Comparison of ENCODE assay signal across 12 mouse cellular contexts in genomic region chr3:94399663-94400310, GRCm38 (mm10). TPM values are rescaled to one million over a fixed set of nuclear protein-coding genes. Genes with fewer than 3 reads are reported as not detected.
DNase-seq lines count a peak whose midpoint lies in the region; ATAC-seq lines count a peak whose summit lies in the region.
"Had no signal": no experiment of that assay in that cellular context is flagged by ENCODE, and none has a peak within 500 bp of the region (broad histone marks: within the 10 kb centered on the region; RNA-seq: fewer than 3 reads in every experiment).

No protein-coding gene starts in this region.

- no peaks in the 10 kb centered on the region for H3K9me3 ChIP-seq in heart, embryonic 14.5 days (ENCODE audit: control insufficient read depth, low read length)
- H3K9me3 ChIP-seq in forebrain, embryonic 10.5 days, result no peaks in the 10 kb centered on the region
- H3K9me3 ChIP-seq in hindbrain, embryonic 16.5 days (ENCODE audit: control insufficient read depth, low read length), result no peaks in the 10 kb centered on the region
- no peaks in the 10 kb centered on the region for H3K9me3 ChIP-seq in neural tube, embryonic 12.5 days

- H3K4me1 ChIP-seq in heart, embryonic 14.5 days (ENCODE audit: control insufficient read depth in 2 of 2, insufficient read depth in 2 of 2, low read length in 2 of 2), result 0 out of 4 replicates have a peak, but pooled peaks cover 0 to 2% of the 10 kb centered on the region in 2 experiments
- H3K4me1 ChIP-seq in forebrain, embryonic 10.5 days, result peaks cover 39% of the 10 kb centered on the region
- peaks cover 16% of the 10 kb centered on the region for H3K4me1 ChIP-seq in hindbrain, embryonic 16.5 days (ENCODE audit: control insufficient read depth, insufficient read depth, low read depth, low read length)
- peaks cover 24% of the 10 kb centered on the region for H3K4me1 ChIP-seq in neural tube, embryonic 12.5 days

- no peaks in the 10 kb centered on the region for H3K36me3 ChIP-seq in heart, embryonic 14.5 days (ENCODE audit: control insufficient read depth, insufficient read depth, low read length)
- no peaks in the 10 kb centered on the region for H3K36me3 ChIP-seq in forebrain, embryonic 10.5 days (replicated peaks)
- H3K36me3 ChIP-seq in hindbrain, embryonic 16.5 days (ENCODE audit: control insufficient read depth, insufficient read depth, low read length), result no peaks in the 10 kb centered on the region
- no peaks in the 10 kb centered on the region for H3K36me3 ChIP-seq in neural tube, embryonic 12.5 days

- H3K4me2 ChIP-seq in heart, embryonic 14.5 days (ENCODE audit: low read length), result peak overlapping the region; percentile 68; the same call in 1 of the 2 replicates
- H3K4me2 ChIP-seq in hindbrain, embryonic 16.5 days (ENCODE audit: low read length), result peak overlapping the region; percentile 67
- H3K4me2 ChIP-seq in neural tube, embryonic 12.5 days (replicated peaks), result peak overlapping the region; percentile 71

- no peak for DNase-seq in heart, postnatal 36 days
- DNase-seq in forebrain, embryonic 10.5 days (ENCODE audit: extremely low spot score, low spot score), result no peak
- no peak for DNase-seq in gastrocnemius, adult 18-20 months (ENCODE audit: low spot score)
- DNase-seq in cerebellum, adult 11-12 months, result no peak
- DNase-seq: adrenal gland, adult 8-10 months; cerebellum, adult 11 months had no signal

- no peak overlapping the region for H3K27ac ChIP-seq in heart, embryonic 14.5 days (replicated peaks in 1 of 2; ENCODE audit: control insufficient read depth in 1 of 2, insufficient read depth in 1 of 2, low read depth in 2 of 2, low read length in 2 of 2)
- peak overlapping the region; percentile 67 for H3K27ac ChIP-seq in forebrain, embryonic 10.5 days
- H3K27ac ChIP-seq in hindbrain, embryonic 16.5 days (ENCODE audit: low read depth, low read length), result no peak overlapping the region; the same call in 1 of the 2 replicates
- H3K27ac ChIP-seq in neural tube, embryonic 12.5 days, result no peak overlapping the region
- H3K27ac ChIP-seq: macrophage had no signal

- ATAC-seq in heart, embryonic 14.5 days (ENCODE audit: insufficient number of reproducible peaks, insufficient read depth, low FRiP score, low read depth), result no peak
- ATAC-seq in hindbrain, embryonic 16.5 days, result 0 out of 2 replicates have a peak, but pooled peaks have one; percentile 13
- peak; percentile 17; the same call in 1 of the 2 replicates for ATAC-seq in neural tube, embryonic 12.5 days (ENCODE audit: low FRiP score, low read depth)
- no peak for ATAC-seq in activated CD4-positive, CD25-positive, alpha-beta regulatory T cell, adult 4 months

- peaks cover 78% of the 10 kb centered on the region for H3K27me3 ChIP-seq in heart, embryonic 14.5 days (ENCODE audit: control insufficient read depth, insufficient read depth, low read length)
- peaks cover 85% of the 10 kb centered on the region for H3K27me3 ChIP-seq in forebrain, embryonic 10.5 days (ENCODE audit: poor library complexity, severe bottlenecking)
- no peaks in the 10 kb centered on the region for H3K27me3 ChIP-seq in hindbrain, embryonic 16.5 days (replicated peaks; ENCODE audit: control insufficient read depth, insufficient read depth, low read length)
- peaks cover 8% of the 10 kb centered on the region; the same call in 1 of the 2 replicates for H3K27me3 ChIP-seq in neural tube, embryonic 12.5 days (replicated peaks)

- no peak overlapping the region for H3K9ac ChIP-seq in heart, embryonic 14.5 days (ENCODE audit: low read length)
- H3K9ac ChIP-seq in hindbrain, embryonic 16.5 days (ENCODE audit: low read depth, low read length), result peak overlapping the region; percentile 60
- peak overlapping the region; percentile 45; the same call in 1 of the 2 replicates for H3K9ac ChIP-seq in neural tube, embryonic 12.5 days

- WGBS in heart, embryonic 14.5 days, result 47% methylated on average over 5 of the region's 5 CpGs
- 29% methylated on average over 5 of the region's 5 CpGs for WGBS in forebrain, embryonic 10.5 days
- WGBS in hindbrain, embryonic 16.5 days, result 18% methylated on average over 5 of the region's 5 CpGs
- WGBS in neural tube, embryonic 12.5 days, result 18% methylated on average over 5 of the region's 5 CpGs

- intact Hi-C loops in heart, postnatal 36 days (cut with DNase I), result no loop called here

- H3K4me3 ChIP-seq in heart, embryonic 14.5 days (ENCODE audit: control insufficient read depth in 1 of 2, insufficient read depth in 1 of 2, low read depth in 1 of 2, low read length in 2 of 2), result no peak overlapping the region
- peak overlapping the region; percentile 52; the same call in 1 of the 2 replicates for H3K4me3 ChIP-seq in forebrain, embryonic 10.5 days
- H3K4me3 ChIP-seq in hindbrain, embryonic 16.5 days (ENCODE audit: low read length), result peak overlapping the region; percentile 40
- H3K4me3 ChIP-seq in neural tube, embryonic 12.5 days, result no peak overlapping the region

RNA-seq across cellular contexts. Expression of gene Lingo4, which starts 1.5 kb away (rescaled TPM):
- polyA plus RNA-seq in heart, embryonic 14.5 days (2014; fragmentation: Nextera tagmentation; extraction: Ambion mirVana), result 0.05 and 0.26 TPM in 2 replicates
- total RNA-seq in heart, postnatal 36 days (2021), result under 1 TPM; 0.11 to 0.16 TPM
- 0.15 and 0.21 TPM in 2 replicates for polyA plus RNA-seq in forebrain, embryonic 10.5 days (2016; fragmentation: Nextera tagmentation; extraction: Ambion mirVana)
- 1.7 and 2.3 TPM in 2 replicates for polyA plus RNA-seq in hindbrain, embryonic 16.5 days (2015; fragmentation: Nextera tagmentation; extraction: Ambion mirVana)
- 0.29 and 0.51 TPM in 2 replicates for polyA plus RNA-seq in neural tube, embryonic 12.5 days (2016; fragmentation: Nextera tagmentation; extraction: Ambion mirVana)
- polyA plus RNA-seq in activated CD4-positive, CD25-positive, alpha-beta regulatory T cell, adult 4 months (2017; shearing (Covaris generic)), result 1 to 10 TPM in 1 of 2 experiments, under 1 TPM in 1; 0.29 to 1.4 TPM
- under 1 TPM; 0.25 to 0.28 TPM for total RNA-seq in gastrocnemius, adult 18-20 months (2021)
- polyA plus RNA-seq: macrophage had no signal

RNA-seq across cellular contexts. Expression of gene Tdrkh, which starts 13.3 kb away (rescaled TPM):
- 8.8 and 9.0 TPM in 2 replicates for polyA plus RNA-seq in heart, embryonic 14.5 days (2014; fragmentation: Nextera tagmentation; extraction: Ambion mirVana)
- 1 to 10 TPM; 4.0 to 5.1 TPM for total RNA-seq in heart, postnatal 36 days (2021)
- 37.6 and 38.1 TPM in 2 replicates for polyA plus RNA-seq in forebrain, embryonic 10.5 days (2016; fragmentation: Nextera tagmentation; extraction: Ambion mirVana)
- 51.1 and 54.8 TPM in 2 replicates for polyA plus RNA-seq in hindbrain, embryonic 16.5 days (2015; fragmentation: Nextera tagmentation; extraction: Ambion mirVana)
- polyA plus RNA-seq in neural tube, embryonic 12.5 days (2016; fragmentation: Nextera tagmentation; extraction: Ambion mirVana), result 47.3 and 55.5 TPM in 2 replicates
- polyA plus RNA-seq in activated CD4-positive, CD25-positive, alpha-beta regulatory T cell, adult 4 months (2017; shearing (Covaris generic)), result 1 to 10 TPM; 4.9 to 6.1 TPM
- total RNA-seq in gastrocnemius, adult 18-20 months (2021), result 1 to 10 TPM; 5.2 to 7.0 TPM

RNA-seq across cellular contexts. Expression of gene Rorc, which starts 27.2 kb away (rescaled TPM):
- 7.3 and 8.1 TPM in 2 replicates for polyA plus RNA-seq in heart, embryonic 14.5 days (2014; fragmentation: Nextera tagmentation; extraction: Ambion mirVana)
- 10 to 100 TPM; 31.9 to 48.1 TPM for total RNA-seq in heart, postnatal 36 days (2021)
- 0.16 and 0.36 TPM in 2 replicates for polyA plus RNA-seq in forebrain, embryonic 10.5 days (2016; fragmentation: Nextera tagmentation; extraction: Ambion mirVana)
- polyA plus RNA-seq in hindbrain, embryonic 16.5 days (2015; fragmentation: Nextera tagmentation; extraction: Ambion mirVana), result 0.36 and 0.54 TPM in 2 replicates
- polyA plus RNA-seq in neural tube, embryonic 12.5 days (2016; fragmentation: Nextera tagmentation; extraction: Ambion mirVana), result 0.20 TPM in 2 replicates
- polyA plus RNA-seq in activated CD4-positive, CD25-positive, alpha-beta regulatory T cell, adult 4 months (2017; shearing (Covaris generic)), result 1 to 10 TPM; 6.5 to 7.4 TPM
- total RNA-seq in gastrocnemius, adult 18-20 months (2021), result 100 to 1,000 TPM in 1 of 2 experiments, 10 to 100 TPM in 1; 99.4 to 107 TPM
- polyA plus RNA-seq: macrophage had no signal

RNA-seq across cellular contexts. Expression of gene C2cd4d, which starts 37.5 kb away (rescaled TPM):
- 0.53 and 0.89 TPM in 2 replicates for polyA plus RNA-seq in heart, embryonic 14.5 days (2014; fragmentation: Nextera tagmentation; extraction: Ambion mirVana)
- under 1 TPM in 1 of 2 experiments, not detected in 1; 0.27 TPM for total RNA-seq in heart, postnatal 36 days (2021)
- 0.11 and 0.40 TPM in 2 replicates for polyA plus RNA-seq in forebrain, embryonic 10.5 days (2016; fragmentation: Nextera tagmentation; extraction: Ambion mirVana)
- polyA plus RNA-seq in hindbrain, embryonic 16.5 days (2015; fragmentation: Nextera tagmentation; extraction: Ambion mirVana), result 1.6 and 1.8 TPM in 2 replicates
- 2.4 and 3.1 TPM in 2 replicates for polyA plus RNA-seq in neural tube, embryonic 12.5 days (2016; fragmentation: Nextera tagmentation; extraction: Ambion mirVana)
- polyA plus RNA-seq in activated CD4-positive, CD25-positive, alpha-beta regulatory T cell, adult 4 months (2017; shearing (Covaris generic)), result not detected
- not detected for total RNA-seq in gastrocnemius, adult 18-20 months (2021)
- polyA plus RNA-seq: C2C12, macrophage had no signal

RNA-seq across cellular contexts. Expression of gene Mrpl9, which starts 43.3 kb away (rescaled TPM):
- 64.5 and 64.8 TPM in 2 replicates for polyA plus RNA-seq in heart, embryonic 14.5 days (2014; fragmentation: Nextera tagmentation; extraction: Ambion mirVana)
- total RNA-seq in heart, postnatal 36 days (2021), result 10 to 100 TPM; 68.6 to 74.2 TPM
- 70.9 and 74.5 TPM in 2 replicates for polyA plus RNA-seq in forebrain, embryonic 10.5 days (2016; fragmentation: Nextera tagmentation; extraction: Ambion mirVana)
- polyA plus RNA-seq in hindbrain, embryonic 16.5 days (2015; fragmentation: Nextera tagmentation; extraction: Ambion mirVana), result 63.7 and 64.5 TPM in 2 replicates
- 65.1 and 67.6 TPM in 2 replicates for polyA plus RNA-seq in neural tube, embryonic 12.5 days (2016; fragmentation: Nextera tagmentation; extraction: Ambion mirVana)
- 10 to 100 TPM; 52.3 to 63.6 TPM for polyA plus RNA-seq in activated CD4-positive, CD25-positive, alpha-beta regulatory T cell, adult 4 months (2017; shearing (Covaris generic))
- total RNA-seq in gastrocnemius, adult 18-20 months (2021), result 10 to 100 TPM; 30.0 to 33.8 TPM

Comparison
In these comparisons a context has a peak if more than half of its experiments do, and no peak if none do; other contexts are left out.
1. ATAC-seq: peak in hindbrain, embryonic 16.5 days (single experiment) and neural tube, embryonic 12.5 days (single experiment); none in heart, embryonic 14.5 days (single experiment) and activated CD4-positive, CD25-positive, alpha-beta regulatory T cell, adult 4 months (single experiment).
2. H3K4me3 ChIP-seq: peak in forebrain, embryonic 10.5 days (single experiment) and hindbrain, embryonic 16.5 days (single experiment); none in heart, embryonic 14.5 days (0 of 2) and neural tube, embryonic 12.5 days (single experiment).
3. Peak in every context shown above with its lines, with median percentiles within 50 percentile points of each other: H3K4me2 ChIP-seq.